Mouse (Mus musculus) intestine, embryonic 15.5 days (tissue): ENCODE data around the gene I0C0044D17Rik. TPM values are rescaled to one million over a fixed set of nuclear protein-coding genes. Genes with fewer than 3 reads are reported as not detected.

Source experiments
- ATAC-seq: fragments of 200-750 bp; cut with Nextera tagmentation; 2 replicates; pipeline ENCODE4 v1.8.0; 2017; ENCODE audit warnings: moderate TSS enrichment, moderate library complexity
- H3K27ac ChIP-seq: fragments of 300-500 bp; sonication (generic); 2 replicates; pipeline ENCODE4 v1.5.1; 2015; ENCODE audit warnings: mild to moderate bottlenecking, inconsistent platforms
- H3K27me3 ChIP-seq: fragments of 300-500 bp; sonication (generic); replicated peaks from 2 replicates; pipeline ENCODE4 v1.6.1; 2015; ENCODE audit warnings: inconsistent platforms
- H3K36me3 ChIP-seq: fragments of 300-500 bp; sonication (generic); 2 replicates; pipeline ENCODE4 v1.6.1; 2015; ENCODE audit warnings: inconsistent platforms
- H3K4me1 ChIP-seq: fragments of 300-500 bp; sonication (generic); replicated peaks from 2 replicates; pipeline ENCODE4 v1.6.1; 2015; ENCODE audit warnings: inconsistent platforms
- H3K4me2 ChIP-seq: fragments of 300-500 bp; sonication (generic); replicated peaks from 2 replicates; pipeline ENCODE4 v1.6.1; 2015; ENCODE audit warnings: mild to moderate bottlenecking, inconsistent platforms
- H3K4me3 ChIP-seq: fragments of 300-500 bp; sonication (generic); replicated peaks from 2 replicates; pipeline ENCODE4 v1.5.1; 2015; ENCODE audit warnings: inconsistent platforms
- H3K9ac ChIP-seq: fragments of 300-500 bp; sonication (generic); 2 replicates; pipeline ENCODE4 v1.6.1; 2015; ENCODE audit warnings: inconsistent platforms
- H3K9me3 ChIP-seq: fragments of 300-500 bp; sonication (generic); 2 replicates; pipeline ENCODE4 v1.6.1; 2016; ENCODE audit warnings: inconsistent platforms
- WGBS: fragments of 180-500 bp; shearing (Covaris S2); methylation state at CpG from one replicate; pipeline ENCODE4 v1.1.7; 2015; 5-methylcytosine and 5-hydroxymethylcytosine counted together
- polyA plus RNA-seq: library from polyadenylated mRNA; unstranded; fragments of >200 nt; fragmentation: Nextera tagmentation; extraction: Ambion mirVana; gene quantifications from 2 replicates; pipeline ENCODE4 v1.2.1, GENCODE M21; 2015

Gene I0C0044D17Rik
- polyA plus RNA-seq, 1 experiment from 2014 or later = not detected

- no peak overlapping the region for H3K27ac ChIP-seq
- H3K27me3 ChIP-seq = no peaks in the 10 kb centered on the region
- WGBS = 93% methylated on average over 9 of the region's 9 CpGs
- H3K9ac ChIP-seq = no peak overlapping the region
- no peak overlapping the region for H3K4me3 ChIP-seq
- H3K36me3 ChIP-seq = no peaks in the 10 kb centered on the region
- H3K4me2 ChIP-seq = no peak overlapping the region
- ATAC-seq = no peak
- H3K9me3 ChIP-seq = no peaks in the 10 kb centered on the region
- peaks cover 13% of the 10 kb centered on the region; the same call in 1 of the 2 replicates for H3K4me1 ChIP-seq
Measured at GRCm38 (mm10) chr4:98793486-98793885, 30.2 kb downstream of the I0C0044D17Rik start.

DNA sequence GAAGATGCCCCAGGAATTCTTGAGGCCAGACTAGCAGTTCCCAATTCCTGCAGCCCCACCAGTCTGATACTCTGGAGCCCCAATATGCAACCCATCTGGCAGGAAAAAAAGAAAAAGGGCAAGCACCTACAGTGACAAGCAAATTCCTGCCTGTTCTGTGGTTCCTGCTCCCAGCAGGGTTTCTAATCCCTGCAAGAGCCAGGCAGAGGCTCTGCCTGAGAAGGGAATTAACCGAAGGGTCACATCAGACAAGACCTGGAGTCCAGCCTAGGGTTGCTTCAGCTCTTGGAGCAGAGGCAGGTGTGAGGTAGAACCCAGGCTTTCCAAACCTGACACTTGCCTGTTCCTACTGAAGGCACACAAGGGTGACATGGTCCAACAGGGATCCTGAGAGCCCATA lies 32.9 kb downstream of the I0C0044D17Rik start:
- no peak overlapping the region for H3K9ac ChIP-seq
- no peaks in the 10 kb centered on the region for H3K27me3 ChIP-seq
- H3K27ac ChIP-seq = 0 out of 2 replicates have a peak overlapping the region, but pooled peaks have one; percentile 4
- peak overlapping the region; percentile 50; the same call in 1 of the 2 replicates for H3K4me2 ChIP-seq
- H3K4me1 ChIP-seq = 0 out of 2 replicates have a peak, but pooled peaks cover 3% of the 10 kb centered on the region
- WGBS = 68% methylated on average over 1 of the region's 1 CpGs
- H3K9me3 ChIP-seq = no peaks in the 10 kb centered on the region
- no peaks in the 10 kb centered on the region for H3K36me3 ChIP-seq
- no peak overlapping the region for H3K4me3 ChIP-seq
- no peak for ATAC-seq

- WGBS = 5% methylated on average over 9 of the region's 10 CpGs
- Histone ChIP-seq H3K4me2 (peak overlapping the region; percentile 50), H3K4me1 (0 out of 2 replicates have a peak, but pooled peaks cover 3% of the 10 kb centered on the region), H3K27me3 (no peaks in the 10 kb centered on the region), H3K36me3 (no peaks in the 10 kb centered on the region), H3K9ac (no peak overlapping the region), H3K4me3 (0 out of 2 replicates have a peak overlapping the region, but pooled peaks have one; percentile 6), H3K9me3 (no peaks in the 10 kb centered on the region), H3K27ac (no peak overlapping the region; the same call in 1 of the 2 replicates)
- peak; percentile 58; the same call in 1 of the 2 replicates for ATAC-seq
Measured at GRCm38 (mm10) chr4:98789861-98790311, 33.8 kb downstream of the I0C0044D17Rik start.

- no peak overlapping the region for H3K27ac ChIP-seq
- no peaks in the 10 kb centered on the region for H3K9me3 ChIP-seq
- H3K4me2 ChIP-seq = peak overlapping the region; percentile 50
- 0 out of 2 replicates have a peak overlapping the region, but pooled peaks have one; percentile 18 for H3K9ac ChIP-seq
- no peaks in the 10 kb centered on the region for H3K36me3 ChIP-seq
- H3K4me1 ChIP-seq = 0 out of 2 replicates have a peak, but pooled peaks cover 3% of the 10 kb centered on the region
- ATAC-seq = no peak
- H3K27me3 ChIP-seq = no peaks in the 10 kb centered on the region
- 0 out of 2 replicates have a peak overlapping the region, but pooled peaks have one; percentile 6 for H3K4me3 ChIP-seq
- WGBS = 69% methylated on average over 7 of the region's 7 CpGs
Measured at GRCm38 (mm10) chr4:98789133-98789765, 34.4 kb downstream of the I0C0044D17Rik start.

GRCm38 (mm10) chr4:98786281-98786680 lies 37.4 kb downstream of the I0C0044D17Rik start:
- H3K4me2 ChIP-seq = no peak overlapping the region
- ATAC-seq = no peak
- no peaks in the 10 kb centered on the region for H3K36me3 ChIP-seq
- no peak overlapping the region for H3K4me3 ChIP-seq
- H3K9ac ChIP-seq = no peak overlapping the region
- H3K4me1 ChIP-seq = 0 out of 2 replicates have a peak, but pooled peaks cover 3% of the 10 kb centered on the region
- 47% methylated on average over 3 of the region's 3 CpGs for WGBS
- H3K27me3 ChIP-seq = no peaks in the 10 kb centered on the region
- H3K27ac ChIP-seq = no peak overlapping the region
- H3K9me3 ChIP-seq = no peaks in the 10 kb centered on the region

DNA sequence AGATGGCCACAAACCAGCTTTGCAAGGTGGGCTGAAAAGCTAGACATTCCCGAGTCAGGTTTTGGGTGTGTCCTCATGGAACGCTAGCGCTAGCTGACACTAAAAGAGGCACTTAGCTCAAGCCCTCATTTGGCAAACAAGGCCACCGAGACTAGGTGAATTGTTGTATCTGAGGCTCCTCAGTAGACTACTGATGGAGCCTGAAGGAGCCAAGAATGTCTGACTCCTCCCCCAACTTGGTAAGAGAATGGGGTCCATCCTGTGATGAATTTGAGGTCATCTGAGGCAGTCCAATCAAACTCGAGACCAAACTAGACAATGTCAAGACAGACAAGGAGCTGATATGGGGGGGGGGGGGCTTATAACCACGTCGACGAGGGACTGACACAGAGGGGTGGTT lies 37.8 kb downstream of the I0C0044D17Rik start:
- H3K4me3 ChIP-seq = no peak overlapping the region
- no peak overlapping the region for H3K4me2 ChIP-seq
- 37% methylated on average over 8 of the region's 8 CpGs for WGBS
- H3K9ac ChIP-seq = no peak overlapping the region
- H3K9me3 ChIP-seq = no peaks in the 10 kb centered on the region
- no peak for ATAC-seq
- no peaks in the 10 kb centered on the region for H3K27me3 ChIP-seq
- H3K4me1 ChIP-seq = 0 out of 2 replicates have a peak, but pooled peaks cover 3% of the 10 kb centered on the region
- no peaks in the 10 kb centered on the region for H3K36me3 ChIP-seq
- no peak overlapping the region for H3K27ac ChIP-seq

GRCm38 (mm10) chr4:98778219-98778618 lies 45.4 kb downstream of the I0C0044D17Rik start:
- H3K4me3 ChIP-seq = no peak overlapping the region
- H3K4me1 ChIP-seq = no peaks in the 10 kb centered on the region
- H3K27me3 ChIP-seq = no peaks in the 10 kb centered on the region
- no peaks in the 10 kb centered on the region for H3K9me3 ChIP-seq
- 17% methylated on average over 16 of the region's 16 CpGs for WGBS
- no peak overlapping the region for H3K27ac ChIP-seq
- H3K36me3 ChIP-seq = no peaks in the 10 kb centered on the region
- no peak overlapping the region for H3K9ac ChIP-seq
- peak overlapping the region; percentile 22 for H3K4me2 ChIP-seq
- ATAC-seq = no peak

GRCm38 (mm10) chr4:98777464-98777863 lies 46.2 kb downstream of the I0C0044D17Rik start:
- no peak overlapping the region for H3K4me3 ChIP-seq
- ATAC-seq = no peak

DNA sequence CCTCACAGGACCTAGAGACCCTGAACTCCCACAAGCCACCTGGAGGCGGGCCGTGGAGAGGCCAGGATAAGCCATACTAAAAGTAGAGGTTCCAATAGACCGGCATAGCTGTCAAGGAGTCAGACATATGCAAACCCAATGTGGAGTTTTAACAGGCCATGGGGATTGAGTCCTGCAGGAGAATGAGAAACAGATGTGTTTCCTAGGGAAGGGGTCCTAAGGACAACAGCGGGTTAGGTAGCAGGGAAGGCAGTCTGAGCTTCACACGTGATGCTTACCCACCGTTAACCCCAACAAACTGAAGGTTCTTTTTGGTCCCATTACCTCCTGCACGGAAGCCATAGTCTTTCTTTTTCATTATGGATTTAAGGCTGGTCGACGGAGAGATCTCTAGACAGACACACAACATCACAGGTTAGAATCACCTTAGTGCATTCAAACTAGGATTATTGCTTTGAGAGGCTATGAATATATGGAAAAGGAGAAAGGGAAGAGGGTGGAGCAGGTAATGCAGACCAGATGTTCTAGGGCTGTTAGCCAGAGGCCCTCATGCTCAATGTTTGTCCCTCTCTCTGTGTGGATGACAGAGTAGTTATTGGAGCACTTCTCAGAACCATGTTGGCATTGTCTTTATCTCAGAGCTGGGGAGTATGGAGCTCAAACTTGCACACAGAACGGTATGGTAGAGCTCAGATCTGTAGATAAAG lies 46.8 kb downstream of the I0C0044D17Rik start:
- H3K4me1 ChIP-seq = no peaks in the 10 kb centered on the region
- no peak overlapping the region for H3K9ac ChIP-seq
- no peak overlapping the region for H3K4me3 ChIP-seq
- ATAC-seq = no peak
- no peak overlapping the region for H3K27ac ChIP-seq
- no peaks in the 10 kb centered on the region for H3K36me3 ChIP-seq
- 92% methylated on average over 10 of the region's 10 CpGs for WGBS
- H3K9me3 ChIP-seq = no peaks in the 10 kb centered on the region
- no peaks in the 10 kb centered on the region for H3K27me3 ChIP-seq
- H3K4me2 ChIP-seq = no peak overlapping the region

More at GRCm38 (mm10) chr4:98777464-98777863, 46.2 kb downstream of the I0C0044D17Rik start:
- Histone ChIP-seq H3K27ac (no peak overlapping the region), H3K9ac (no peak overlapping the region), H3K27me3 (no peaks in the 10 kb centered on the region), H3K9me3 (no peaks in the 10 kb centered on the region), H3K4me2 (no peak overlapping the region), H3K36me3 (no peaks in the 10 kb centered on the region), H3K4me1 (no peaks in the 10 kb centered on the region)
- 72% methylated on average over 6 of the region's 6 CpGs for WGBS

- no peak overlapping the region for H3K27ac ChIP-seq
- H3K9me3 ChIP-seq = no peaks in the 10 kb centered on the region
- H3K27me3 ChIP-seq = no peaks in the 10 kb centered on the region
- H3K4me3 ChIP-seq = no peak overlapping the region
- WGBS = 92% methylated on average over 5 of the region's 5 CpGs
- H3K9ac ChIP-seq = no peak overlapping the region
- no peak for ATAC-seq
- no peak overlapping the region for H3K4me2 ChIP-seq
- H3K4me1 ChIP-seq = no peaks in the 10 kb centered on the region
- H3K36me3 ChIP-seq = no peaks in the 10 kb centered on the region
Measured at GRCm38 (mm10) chr4:98773785-98774184, 49.9 kb downstream of the I0C0044D17Rik start.
